Mouse (Mus musculus): ENCODE results near the gene Tubg1. TPM values are rescaled to one million over a fixed set of nuclear protein-coding genes. Genes with fewer than 3 reads are reported as not detected.
"Not testable (repeated sequence)": the region's sequence is repeated elsewhere in the genome, so short reads cannot be mapped to it uniquely, and the experiment has no call there.

Gene Tubg1
- polyA plus RNA-seq, 1 experiment from 2014 or later, result 55.7 TPM

GRCm38 (mm10) chr11:101112186-101112585 lies 7.6 kb upstream of the Tubg1 start:
- H3K27ac ChIP-seq (replicated peaks; ENCODE audit: low read depth, low read length), result no peak overlapping the region
- no peak for DNase-seq (ENCODE audit: low spot score)

GRCm38 (mm10) chr11:101115564-101115963 lies 4.2 kb upstream of the Tubg1 start:
- peaks cover 7% of the 10 kb centered on the region; the same call in 1 of the 2 replicates for H3K36me3 ChIP-seq (ENCODE audit: control insufficient read depth, insufficient read depth, low read length)
- H3K4me2 ChIP-seq (ENCODE audit: low read depth, low read length), result no peak overlapping the region
- H3K4me1 ChIP-seq (ENCODE audit: control insufficient read depth, insufficient read depth, low read length), result peaks cover 12% of the 10 kb centered on the region
- H3K9ac ChIP-seq (ENCODE audit: low read depth, low read length), result no peak overlapping the region
- H3K27me3 ChIP-seq (replicated peaks; ENCODE audit: control insufficient read depth, insufficient read depth, low read length), result no peaks in the 10 kb centered on the region
- H3K27ac ChIP-seq (replicated peaks; ENCODE audit: low read depth, low read length), result 0 out of 2 replicates have a peak overlapping the region, but pooled peaks have one; percentile 18
- DNase-seq (ENCODE audit: low spot score) (peak; percentile 32), ATAC-seq (ENCODE audit: low read depth) (no peak)
- no peaks in the 10 kb centered on the region for H3K9me3 ChIP-seq (ENCODE audit: control insufficient read depth, low read length)
- WGBS, result 75% methylated on average over 2 of the region's 2 CpGs
- H3K4me3 ChIP-seq (ENCODE audit: low read depth, low read length), result no peak overlapping the region

More at GRCm38 (mm10) chr11:101112186-101112585, 7.6 kb upstream of the Tubg1 start:
- Histone ChIP-seq H3K4me2 (ENCODE audit: low read depth, low read length) (no peak overlapping the region), H3K9ac (ENCODE audit: low read depth, low read length) (no peak overlapping the region), H3K36me3 (ENCODE audit: control insufficient read depth, insufficient read depth, low read length) (peaks cover 16% of the 10 kb centered on the region; the same call in 1 of the 2 replicates), H3K9me3 (ENCODE audit: control insufficient read depth, low read length) (no peaks in the 10 kb centered on the region), H3K4me3 (ENCODE audit: low read depth, low read length) (no peak overlapping the region), H3K4me1 (ENCODE audit: control insufficient read depth, insufficient read depth, low read length) (no peaks in the 10 kb centered on the region), H3K27me3 (replicated peaks; ENCODE audit: control insufficient read depth, insufficient read depth, low read length) (no peaks in the 10 kb centered on the region)
- 90% methylated on average over 3 of the region's 3 CpGs for WGBS
- no peak for ATAC-seq (ENCODE audit: low read depth)

GRCm38 (mm10) chr11:101118105-101118504 lies 1.6 kb upstream of the Tubg1 start:
- Histone ChIP-seq H3K9ac (ENCODE audit: low read depth, low read length) (peak overlapping the region; percentile 86), H3K27me3 (replicated peaks; ENCODE audit: control insufficient read depth, insufficient read depth, low read length) (no peaks in the 10 kb centered on the region), H3K36me3 (ENCODE audit: control insufficient read depth, insufficient read depth, low read length) (peaks cover 18% of the 10 kb centered on the region; the same call in 1 of the 2 replicates), H3K4me3 (ENCODE audit: low read depth, low read length) (peak overlapping the region; percentile 91), H3K4me2 (ENCODE audit: low read depth, low read length) (peak overlapping the region; percentile 91), H3K27ac (replicated peaks; ENCODE audit: low read depth, low read length) (no peak overlapping the region), H3K9me3 (ENCODE audit: control insufficient read depth, low read length) (no peaks in the 10 kb centered on the region), H3K4me1 (ENCODE audit: control insufficient read depth, insufficient read depth, low read length) (peaks cover 18% of the 10 kb centered on the region)
- ATAC-seq (ENCODE audit: low read depth) (no peak), DNase-seq (ENCODE audit: low spot score) (no peak)
- WGBS, result 39% methylated on average over 4 of the region's 4 CpGs

GRCm38 (mm10) chr11:101119131-101119760 lies 492 bp upstream of the Tubg1 start:
- H3K27me3 ChIP-seq (replicated peaks; ENCODE audit: control insufficient read depth, insufficient read depth, low read length), result no peaks in the 10 kb centered on the region
- no peaks in the 10 kb centered on the region for H3K9me3 ChIP-seq (ENCODE audit: control insufficient read depth, low read length)
- peak overlapping the region; percentile 79 for H3K27ac ChIP-seq (replicated peaks; ENCODE audit: low read depth, low read length)
- H3K36me3 ChIP-seq (ENCODE audit: control insufficient read depth, insufficient read depth, low read length), result peaks cover 29% of the 10 kb centered on the region; the same call in 1 of the 2 replicates
- no peak for DNase-seq (ENCODE audit: low spot score)
- ATAC-seq (ENCODE audit: low read depth), result peak; percentile 70
- WGBS, result 1% methylated on average over 36 of the region's 39 CpGs
- H3K9ac ChIP-seq (ENCODE audit: low read depth, low read length), result peak overlapping the region; percentile 86
- peak overlapping the region; percentile 91 for H3K4me2 ChIP-seq (ENCODE audit: low read depth, low read length)
- H3K4me3 ChIP-seq (ENCODE audit: low read depth, low read length), result peak overlapping the region; percentile 91
- H3K4me1 ChIP-seq (ENCODE audit: control insufficient read depth, insufficient read depth, low read length), result peaks cover 18% of the 10 kb centered on the region

- Histone ChIP-seq H3K9me3 (ENCODE audit: control insufficient read depth, low read length) (no peaks in the 10 kb centered on the region), H3K9ac (ENCODE audit: low read depth, low read length) (peak overlapping the region; percentile 85), H3K27ac (replicated peaks; ENCODE audit: low read depth, low read length) (peak overlapping the region; percentile 88), H3K27me3 (replicated peaks; ENCODE audit: control insufficient read depth, insufficient read depth, low read length) (no peaks in the 10 kb centered on the region), H3K4me2 (ENCODE audit: low read depth, low read length) (peak overlapping the region; percentile 91), H3K4me3 (ENCODE audit: low read depth, low read length) (peak overlapping the region; percentile 91), H3K4me1 (ENCODE audit: control insufficient read depth, insufficient read depth, low read length) (peaks cover 18% of the 10 kb centered on the region), H3K36me3 (ENCODE audit: control insufficient read depth, insufficient read depth, low read length) (peaks cover 34% of the 10 kb centered on the region)
- DNase-seq (ENCODE audit: low spot score) (no peak), ATAC-seq (ENCODE audit: low read depth) (no peak)
- 18% methylated on average over 19 of the region's 19 CpGs for WGBS
Observed at GRCm38 (mm10) chr11:101120545-101121188, 929 bp downstream of the Tubg1 start.

GRCm38 (mm10) chr11:101124494-101124893 lies 4.8 kb downstream of the Tubg1 start:
- not testable (repeated sequence) for H3K9ac ChIP-seq (ENCODE audit: low read depth, low read length); H3K4me2 ChIP-seq (ENCODE audit: low read depth, low read length); H3K9me3 ChIP-seq (ENCODE audit: control insufficient read depth, low read length); DNase-seq (ENCODE audit: low spot score); ATAC-seq (ENCODE audit: low read depth); H3K4me1 ChIP-seq (ENCODE audit: control insufficient read depth, insufficient read depth, low read length); H3K27ac ChIP-seq (replicated peaks; ENCODE audit: low read depth, low read length); H3K4me3 ChIP-seq (ENCODE audit: low read depth, low read length); H3K27me3 ChIP-seq (replicated peaks; ENCODE audit: control insufficient read depth, insufficient read depth, low read length)
- WGBS, result 93% methylated on average over 8 of the region's 8 CpGs
- peaks cover 43% of the 10 kb centered on the region for H3K36me3 ChIP-seq (ENCODE audit: control insufficient read depth, insufficient read depth, low read length)

- H3K36me3 ChIP-seq (ENCODE audit: control insufficient read depth, insufficient read depth, low read length), result peaks cover 43% of the 10 kb centered on the region
- 100% methylated on average over 4 of the region's 9 CpGs for WGBS
- not testable (repeated sequence) for H3K27me3 ChIP-seq (replicated peaks; ENCODE audit: control insufficient read depth, insufficient read depth, low read length); H3K4me1 ChIP-seq (ENCODE audit: control insufficient read depth, insufficient read depth, low read length); H3K9ac ChIP-seq (ENCODE audit: low read depth, low read length); ATAC-seq (ENCODE audit: low read depth); H3K9me3 ChIP-seq (ENCODE audit: control insufficient read depth, low read length); H3K4me3 ChIP-seq (ENCODE audit: low read depth, low read length); DNase-seq (ENCODE audit: low spot score); H3K27ac ChIP-seq (replicated peaks; ENCODE audit: low read depth, low read length); H3K4me2 ChIP-seq (ENCODE audit: low read depth, low read length)
Observed at GRCm38 (mm10) chr11:101125008-101125407, 5.3 kb downstream of the Tubg1 start.

- H3K9me3 ChIP-seq (ENCODE audit: control insufficient read depth, low read length), result 0 out of 2 replicates have a peak, but pooled peaks cover 4% of the 10 kb centered on the region
- H3K27ac ChIP-seq (replicated peaks; ENCODE audit: low read depth, low read length), result no peak overlapping the region
- H3K4me3 ChIP-seq (ENCODE audit: low read depth, low read length), result no peak overlapping the region
- H3K4me2 ChIP-seq (ENCODE audit: low read depth, low read length), result no peak overlapping the region
- no peak overlapping the region for H3K9ac ChIP-seq (ENCODE audit: low read depth, low read length)
- H3K36me3 ChIP-seq (ENCODE audit: control insufficient read depth, insufficient read depth, low read length), result peaks cover 43% of the 10 kb centered on the region
- WGBS, result 76% methylated on average over 1 of the region's 1 CpGs
- no peak for DNase-seq (ENCODE audit: low spot score)
- no peak for ATAC-seq (ENCODE audit: low read depth)
- no peaks in the 10 kb centered on the region for H3K27me3 ChIP-seq (replicated peaks; ENCODE audit: control insufficient read depth, insufficient read depth, low read length)
- H3K4me1 ChIP-seq (ENCODE audit: control insufficient read depth, insufficient read depth, low read length), result no peaks in the 10 kb centered on the region
Observed at GRCm38 (mm10) chr11:101127075-101127474, 7.3 kb downstream of the Tubg1 start.
